Mouse (Mus musculus) layer of hippocampus, postnatal 10 days (tissue): ENCODE data around the gene Cuzd1. TPM values are rescaled to one million over a fixed set of nuclear protein-coding genes. Genes with fewer than 3 reads are reported as not detected.

Experiments
- DNase-seq, 2 experiments: peaks; one replicate each; pipeline ENCODE4 v3.0.0; 2021; ENCODE audit warnings: low spot score in 2 of 2
- total RNA-seq, 2 experiments: library from RNA; stranded (reverse); gene quantifications; 2 replicates each; pipeline ENCODE4 v1.2.3; 2021

Cuzd1 gene
- total RNA-seq, 2 experiments from 2014 or later = not detected

DNA sequence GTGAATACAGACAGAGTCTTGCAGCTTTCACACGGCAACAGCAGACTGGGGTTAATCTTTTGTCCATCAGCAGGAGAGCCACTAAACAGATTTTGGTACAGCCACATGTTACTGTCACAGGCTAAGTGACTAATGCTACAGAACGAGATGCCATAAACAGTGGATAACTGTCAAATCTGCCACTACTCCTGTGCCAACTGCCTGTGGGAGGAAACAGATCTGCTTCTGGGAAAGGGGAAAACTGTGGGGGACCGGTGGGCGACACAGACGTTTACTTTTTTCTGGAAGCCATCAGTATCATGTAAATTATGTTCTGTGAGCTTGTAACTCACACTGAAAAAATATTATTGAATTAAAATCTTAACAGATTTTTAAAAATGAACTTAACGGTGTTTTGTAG is 61.1 kb downstream of the Cuzd1 start:
- DNase-seq = peak; percentile 19 to 34

Other genes with a start within 250 kb of the Cuzd1 start
- gene 4933402N03Rik, start 176.0 kb downstream of the Cuzd1 start, total RNA-seq = not detected
- gene 5430419D17Rik, start 147.9 kb downstream of the Cuzd1 start, total RNA-seq = under 1 TPM in 1 of 2 experiments, not detected in 1; 0.05 TPM
- gene Fam24b, start 7.2 kb upstream of the Cuzd1 start, total RNA-seq = under 1 TPM in 1 of 2 experiments, not detected in 1; 0.57 TPM
- not detected for gene Fam24a, start 11.6 kb upstream of the Cuzd1 start, total RNA-seq
- gene 2310057M21Rik, start 40.5 kb upstream of the Cuzd1 start, total RNA-seq = 10 to 100 TPM; 31.2 to 33.1 TPM
- 10 to 100 TPM; 30.7 to 42.4 TPM for gene Pstk, start 48.8 kb upstream of the Cuzd1 start, total RNA-seq
- gene Ikzf5, start 88.2 kb upstream of the Cuzd1 start, total RNA-seq = 10 to 100 TPM; 50.8 to 54.8 TPM
- 10 to 100 TPM; 68.8 to 71.2 TPM for gene Acadsb, start 88.3 kb upstream of the Cuzd1 start, total RNA-seq
- not detected for gene Hmx3, start 220.6 kb upstream of the Cuzd1 start, total RNA-seq
- not detected for gene Hmx2, start 226.5 kb upstream of the Cuzd1 start, total RNA-seq
- gene Bub3, start 237.9 kb upstream of the Cuzd1 start, total RNA-seq = 10 to 100 TPM; 56.4 to 57.0 TPM